Comparison of ENCODE assay signal across 28 mouse cellular contexts in genomic region chr4:63225373-63225772, GRCm38 (mm10). TPM values are rescaled to one million over a fixed set of nuclear protein-coding genes. Genes with fewer than 3 reads are reported as not detected.
A peak's percentile ranks its signal among the peaks of the same experiment; 100 is the strongest.
DNase-seq lines count a peak whose midpoint lies in the region; ATAC-seq lines count a peak whose summit lies in the region.
"Had no signal": no experiment of that assay in that cellular context is flagged by ENCODE, and none has a peak within 500 bp of the region (broad histone marks: within the 10 kb centered on the region; RNA-seq: fewer than 3 reads in every experiment).

No protein-coding gene starts in this region.

- H3K9me3 ChIP-seq in kidney, embryonic 14.5 days (ENCODE audit: control insufficient read depth, low read length), result no peaks in the 10 kb centered on the region
- H3K9me3 ChIP-seq: forebrain, embryonic 13.5 days; heart, embryonic 10.5 days; megakaryocyte, embryonic 14.5 days; neural tube, embryonic 13.5 days had no signal

- no peak overlapping the region for H3K4me3 ChIP-seq in kidney, embryonic 14.5 days (ENCODE audit: low read length)
- H3K4me3 ChIP-seq: erythroblast, embryonic 14.5 days; forebrain, embryonic 13.5 days; heart, embryonic 10.5 days; megakaryocyte, embryonic 14.5 days; neural tube, embryonic 13.5 days had no signal

- peak; percentile 95 for DNase-seq in heart, adult 11 months
- DNase-seq in heart, postnatal 10 days, result no peak
- DNase-seq in kidney, adult 11 months, result no peak
- DNase-seq in lung, postnatal 10 days, result peak; percentile 64
- DNase-seq in lung, adult 18-20 months, result no peak
- DNase-seq in layer of hippocampus, adult 11-12 months (ENCODE audit: low spot score), result no peak
- DNase-seq: adrenal gland, postnatal 10 days; cerebellum, adult 9-10 months; gastrocnemius, postnatal 25 days; heart, postnatal 4 days; layer of hippocampus, postnatal 36 days; liver, postnatal 0 days; midbrain, embryonic 14.5 days; right cerebral cortex, adult 18-20 months; thymus, postnatal 36 days had no signal

- no peak overlapping the region for H3K4me2 ChIP-seq in kidney, embryonic 14.5 days (replicated peaks; ENCODE audit: low read depth, low read length)
- H3K4me2 ChIP-seq: forebrain, embryonic 13.5 days; neural tube, embryonic 13.5 days had no signal

- ATAC-seq in kidney, embryonic 14.5 days (ENCODE audit: low FRiP score, low TSS enrichment), result peak; percentile 56; the same call in 1 of the 2 replicates
- ATAC-seq: activated CD4-positive, CD25-positive, alpha-beta regulatory T cell, adult 4 months; forebrain, embryonic 13.5 days; hindbrain, embryonic 16.5 days; liver, postnatal 0 days had no signal

- 39% methylated on average over 10 of the region's 10 CpGs for WGBS in kidney, embryonic 14.5 days

- intact Hi-C loops in heart, postnatal 10 days (cut with DNase I), result no loop called here

- no peak overlapping the region; the same call in 1 of the 2 replicates for H3K27ac ChIP-seq in kidney, embryonic 14.5 days (ENCODE audit: low read depth, low read length)
- H3K27ac ChIP-seq: forebrain, embryonic 13.5 days; heart, embryonic 10.5 days; neural tube, embryonic 13.5 days had no signal

- H3K4me1 ChIP-seq in kidney, embryonic 14.5 days (ENCODE audit: control insufficient read depth, insufficient read depth, low read length), result peaks cover 23% of the 10 kb centered on the region
- H3K4me1 ChIP-seq: megakaryocyte, embryonic 14.5 days had no signal

- peaks cover 17% of the 10 kb centered on the region for H3K36me3 ChIP-seq in kidney, embryonic 14.5 days (ENCODE audit: control insufficient read depth, insufficient read depth, low read length)
- H3K36me3 ChIP-seq: G1E; neural tube, embryonic 13.5 days had no signal

- H3K9ac ChIP-seq in kidney, embryonic 14.5 days (ENCODE audit: low read depth, low read length), result peak overlapping the region; percentile 23; the same call in 1 of the 2 replicates
- H3K9ac ChIP-seq: forebrain, embryonic 13.5 days; liver, postnatal 0 days; neural tube, embryonic 13.5 days had no signal

- H3K27me3 ChIP-seq in kidney, embryonic 14.5 days (ENCODE audit: control insufficient read depth, insufficient read depth, low read length), result no peaks in the 10 kb centered on the region
- H3K27me3 ChIP-seq: forebrain, embryonic 13.5 days; neural tube, embryonic 13.5 days had no signal

RNA-seq across cellular contexts. Expression of gene Col27a1, which starts 11.6 kb away (rescaled TPM):
- 1 to 10 TPM; 3.8 to 4.8 TPM for total RNA-seq in heart, postnatal 10 days (2021)
- 8.8 and 10.6 TPM in 2 replicates for polyA plus RNA-seq in kidney, embryonic 14.5 days (2014; fragmentation: Nextera tagmentation; extraction: Ambion mirVana)
- polyA plus RNA-seq: G1E had no signal

RNA-seq across cellular contexts. Expression of gene Kif12, which starts 53.4 kb away (rescaled TPM):
- not detected for total RNA-seq in heart, postnatal 10 days (2021)
- 60.0 and 70.3 TPM in 2 replicates for polyA plus RNA-seq in kidney, embryonic 14.5 days (2014; fragmentation: Nextera tagmentation; extraction: Ambion mirVana)
- total RNA-seq: common myeloid progenitor, adult 5-6 weeks; G1E; gastrocnemius, postnatal 25 days; heart, postnatal 4 days; layer of hippocampus, adult 18-20 months; layer of hippocampus, postnatal 36 days; left cerebral cortex, postnatal 14 days had no signal
- polyA plus RNA-seq: activated CD4-positive, CD25-positive, alpha-beta regulatory T cell, adult 4 months; embryonic facial prominence, embryonic 11.5 days; erythroblast, embryonic 14.5 days; forebrain, embryonic 13.5 days; G1E; hindbrain, embryonic 16.5 days; midbrain, embryonic 14.5 days; neural tube, embryonic 13.5 days had no signal

Comparison
In these comparisons a context has a peak if more than half of its experiments do, and no peak if none do; other contexts are left out.
1. DNase-seq: peak in heart, adult 11 months (single experiment) and lung, postnatal 10 days (single experiment); none in heart, postnatal 10 days (0 of 2), kidney, adult 11 months (single experiment), lung, adult 18-20 months (0 of 2) and layer of hippocampus, adult 11-12 months (single experiment).